Mouse (Mus musculus): ENCODE data around the gene Sh2b1.

The Sh2b1 gene

DNA sequence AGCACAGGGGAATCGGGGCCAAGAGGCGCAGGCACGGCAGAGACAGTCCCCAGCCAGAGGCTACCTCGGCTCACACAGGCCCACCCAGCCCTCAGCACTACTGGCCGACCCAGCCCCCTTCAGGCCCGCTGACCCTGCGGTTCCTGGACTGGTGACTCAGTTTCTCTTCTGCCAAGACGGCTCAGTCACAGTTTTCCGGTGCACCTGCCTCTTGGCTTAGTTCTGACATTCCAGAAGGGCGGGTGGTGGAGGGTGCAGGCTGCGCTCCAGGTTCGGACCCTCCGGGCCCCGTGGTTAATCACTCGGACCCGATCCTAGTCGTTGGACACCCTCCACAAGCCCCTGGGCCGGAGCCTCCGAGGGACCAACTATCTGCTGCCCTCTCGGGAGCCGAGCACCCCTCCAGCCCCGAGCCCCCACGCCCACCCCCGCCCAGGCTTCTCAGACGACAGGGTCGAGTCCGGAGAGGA is 703 bp downstream of the Sh2b1 start:
- DNase-seq (ENCODE audit: low read depth, low spot score) = no peak

DNA sequence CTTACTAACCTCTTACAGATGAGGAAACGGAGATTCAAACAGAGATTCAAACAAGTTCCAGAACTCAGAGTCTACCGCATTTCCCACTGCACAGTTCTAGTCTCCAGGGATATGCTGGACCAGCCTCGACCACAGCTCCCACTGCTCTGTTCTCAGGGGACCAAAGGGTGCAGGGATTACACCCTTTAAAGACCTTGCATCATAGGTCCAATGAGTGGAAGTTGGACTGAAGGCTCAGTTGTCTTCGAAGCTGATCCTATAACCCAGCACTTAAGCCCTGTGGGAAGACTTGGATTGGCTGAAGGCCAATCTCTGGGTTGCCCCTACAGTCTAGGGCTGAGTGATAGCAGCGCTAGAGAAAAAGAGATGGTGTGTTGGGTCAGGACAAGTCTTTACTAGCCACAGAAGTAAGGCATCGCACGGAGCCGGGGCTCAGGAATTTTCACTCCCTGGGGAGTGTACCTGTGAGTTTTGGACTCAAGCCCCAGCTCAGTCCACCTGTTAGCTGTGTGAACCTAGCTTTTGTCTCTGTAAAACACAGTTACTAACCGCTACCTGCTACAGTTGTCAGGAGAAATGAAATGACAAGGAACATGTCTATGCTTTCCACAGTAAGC is 1.6 kb downstream of the Sh2b1 start:
- no peak for DNase-seq (ENCODE audit: low read depth, low spot score)

DNA sequence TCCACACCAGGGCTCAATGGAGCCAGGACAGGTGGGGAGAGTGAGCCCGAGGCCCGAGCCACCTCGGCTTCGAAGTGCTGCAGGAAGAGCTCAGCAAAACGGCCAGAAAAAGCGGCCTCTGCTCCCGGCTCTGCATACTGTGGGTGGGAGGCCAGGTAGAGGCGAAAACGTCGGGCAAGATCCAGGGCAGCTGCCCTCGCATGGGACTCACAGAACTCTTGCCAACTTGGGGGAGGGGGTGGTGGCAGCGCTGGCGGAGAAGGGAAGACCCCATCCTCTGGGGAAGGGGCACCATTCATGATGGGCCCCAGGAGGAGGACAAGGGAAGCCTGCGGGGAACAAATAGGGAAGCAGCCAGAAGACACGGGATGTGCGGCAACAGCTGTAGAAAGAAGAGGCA is 2.5 kb downstream of the Sh2b1 start:
- DNase-seq (ENCODE audit: low read depth, low spot score) = no peak

DNA sequence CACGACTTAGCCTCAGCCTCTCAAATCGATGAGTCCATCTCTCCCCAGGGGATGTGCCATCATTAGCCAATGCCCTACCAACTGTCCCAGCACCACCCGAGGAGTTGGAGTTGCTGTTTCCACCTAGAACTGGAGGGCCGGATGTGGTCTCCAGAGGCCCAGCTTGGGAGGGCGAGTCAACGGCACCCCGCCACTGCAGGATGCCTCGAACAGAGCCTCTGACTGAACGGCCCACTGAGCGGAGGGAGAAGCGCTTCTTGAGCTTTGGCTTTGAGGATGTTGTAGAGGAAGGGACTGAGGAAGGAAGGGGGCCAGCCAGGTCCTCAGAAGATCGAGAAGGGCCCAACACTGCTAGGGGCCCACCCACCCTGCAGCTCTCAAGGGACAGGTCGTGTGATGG is 2.9 kb downstream of the Sh2b1 start:
- no peak for DNase-seq (ENCODE audit: low read depth, low spot score)

DNA sequence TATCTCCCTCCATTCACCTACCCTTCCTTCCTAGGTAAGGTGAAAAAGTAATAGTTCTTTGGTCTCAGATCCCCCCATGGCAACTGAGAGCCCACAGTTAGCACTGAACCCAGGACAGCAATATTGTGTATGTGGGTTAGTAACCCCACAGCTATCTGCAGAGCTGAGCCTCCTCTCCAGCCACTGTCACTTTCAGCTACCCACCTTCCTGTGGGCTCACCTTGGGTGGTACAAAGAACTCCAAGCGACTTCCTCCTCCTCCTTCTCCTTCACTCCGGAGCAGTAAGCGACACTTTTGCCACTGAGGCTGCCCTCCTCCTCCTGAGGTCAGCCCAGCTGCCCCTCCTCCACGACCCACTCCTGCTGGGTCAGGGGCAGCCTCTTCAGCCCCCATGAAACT is 3.4 kb downstream of the Sh2b1 start:
- DNase-seq (ENCODE audit: low read depth, low spot score) = no peak

DNA sequence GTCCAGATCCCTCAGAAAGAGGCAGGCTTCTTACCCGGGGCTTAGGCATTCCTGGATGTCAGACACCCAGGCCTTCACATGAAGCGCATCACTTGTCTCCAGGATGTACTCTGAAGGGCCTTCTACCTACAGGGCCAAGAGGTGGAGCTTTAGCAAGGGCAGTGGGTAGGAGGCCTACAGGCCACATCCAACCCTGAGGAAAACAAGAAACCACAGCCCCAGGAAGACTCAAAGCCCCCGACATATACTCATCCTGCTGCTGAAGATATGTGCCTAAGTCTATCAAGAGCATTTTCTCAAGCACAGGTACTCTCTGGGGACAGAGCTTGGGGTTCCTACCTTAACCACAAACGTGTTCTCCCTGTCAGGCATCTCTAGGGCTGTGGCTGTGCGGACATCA is 3.9 kb downstream of the Sh2b1 start:
- no peak for DNase-seq (ENCODE audit: low read depth, low spot score)

DNA sequence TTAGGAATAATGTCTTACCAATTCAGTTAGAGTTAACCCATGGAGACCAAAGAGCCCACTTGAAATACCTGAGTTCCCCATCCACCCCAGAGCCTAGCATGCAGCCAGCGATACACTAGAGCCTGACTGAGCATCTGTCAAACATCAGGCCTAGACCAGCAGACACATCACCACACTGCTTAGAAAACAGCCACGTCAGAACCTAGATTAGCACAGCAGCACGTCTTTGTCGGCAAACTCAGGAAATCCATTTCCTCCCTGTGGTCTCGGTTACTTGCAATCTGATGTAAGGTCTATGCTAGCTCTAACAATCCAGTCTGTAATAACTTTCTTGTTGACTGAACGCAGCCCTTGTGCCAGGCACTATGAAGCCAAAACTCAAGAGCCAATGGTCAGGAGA is 5.1 kb downstream of the Sh2b1 start:
- no peak for DNase-seq (ENCODE audit: low read depth, low spot score)

DNA sequence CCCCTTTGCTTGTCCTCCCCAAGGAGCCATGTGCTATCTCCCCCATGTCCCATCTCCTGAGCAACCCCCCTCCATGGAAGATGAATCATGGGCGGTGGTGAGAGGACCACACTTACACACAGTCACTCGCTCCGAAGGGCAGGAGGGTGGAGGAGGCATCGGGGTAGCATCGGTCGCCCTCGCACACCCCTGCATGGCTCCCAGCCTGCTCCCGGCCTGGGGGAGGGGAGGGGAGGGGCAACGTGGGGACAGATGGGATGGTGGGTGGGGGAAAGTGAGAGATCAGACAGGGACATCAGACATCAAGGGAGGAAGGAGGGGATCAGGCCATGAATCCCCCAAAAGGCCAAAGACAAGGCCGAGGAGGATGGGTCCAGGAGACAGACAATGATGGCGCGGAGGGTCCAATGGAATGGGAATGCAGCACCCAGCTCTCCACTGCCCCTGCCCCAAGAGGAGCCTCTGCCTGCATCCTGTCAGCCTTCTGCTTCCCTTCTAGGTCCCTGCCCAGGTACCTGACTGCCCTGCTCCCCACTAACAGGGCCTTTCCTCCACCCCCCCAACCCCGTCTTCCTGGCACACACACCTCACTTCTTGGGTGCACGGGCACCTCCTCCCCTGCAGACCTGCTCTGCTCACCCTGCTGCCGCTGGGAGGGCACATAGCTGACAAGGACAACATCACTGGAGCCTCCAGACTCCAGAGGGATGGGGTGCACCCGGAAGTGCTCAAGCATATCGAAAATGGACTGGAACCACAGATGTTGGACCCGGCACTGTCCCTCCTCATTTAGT is 7.2 kb downstream of the Sh2b1 start:
- no peak for DNase-seq (ENCODE audit: low read depth, low spot score)

DNA sequence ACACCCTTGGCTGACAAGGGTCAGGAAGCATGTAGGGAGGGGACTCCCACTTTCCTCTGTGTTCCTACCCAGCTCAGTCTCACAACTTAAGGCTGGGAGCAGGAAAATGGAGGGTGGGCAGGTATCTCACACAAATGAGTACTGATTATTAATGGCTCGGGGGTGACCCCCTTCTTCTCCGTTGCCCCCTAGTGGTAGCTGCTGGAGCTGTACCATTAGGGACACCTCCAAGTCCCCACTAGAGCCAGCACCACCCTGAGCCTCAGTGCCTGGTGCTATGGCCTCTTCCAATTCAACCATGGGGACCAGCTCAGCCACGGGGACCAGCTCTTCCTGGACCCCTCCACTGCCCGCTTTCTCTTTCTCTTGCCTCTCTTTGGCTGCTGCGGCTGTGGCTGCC is 8.0 kb downstream of the Sh2b1 start:
- DNase-seq (ENCODE audit: low read depth, low spot score) = peak; percentile 38

DNA sequence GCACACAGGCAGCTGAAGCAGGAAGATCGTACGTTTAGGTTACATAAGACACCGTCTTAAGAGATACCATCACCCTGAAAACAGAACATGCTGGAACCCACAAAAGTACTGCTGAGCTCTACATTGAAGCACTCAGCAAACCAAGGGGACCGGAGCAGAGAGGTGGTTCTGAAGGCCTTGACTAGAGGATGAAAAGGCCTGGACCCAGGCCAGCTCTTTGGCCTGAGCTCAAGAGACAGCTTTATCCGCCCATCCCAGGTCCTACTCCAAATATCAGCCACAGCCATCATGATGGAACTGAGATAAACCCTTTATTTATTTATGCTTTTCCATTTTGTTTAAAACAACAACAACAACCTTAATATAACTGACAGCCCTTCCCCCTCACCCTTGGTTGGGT is 8.5 kb downstream of the Sh2b1 start:
- DNase-seq (ENCODE audit: low read depth, low spot score) = peak; percentile 47

DNA sequence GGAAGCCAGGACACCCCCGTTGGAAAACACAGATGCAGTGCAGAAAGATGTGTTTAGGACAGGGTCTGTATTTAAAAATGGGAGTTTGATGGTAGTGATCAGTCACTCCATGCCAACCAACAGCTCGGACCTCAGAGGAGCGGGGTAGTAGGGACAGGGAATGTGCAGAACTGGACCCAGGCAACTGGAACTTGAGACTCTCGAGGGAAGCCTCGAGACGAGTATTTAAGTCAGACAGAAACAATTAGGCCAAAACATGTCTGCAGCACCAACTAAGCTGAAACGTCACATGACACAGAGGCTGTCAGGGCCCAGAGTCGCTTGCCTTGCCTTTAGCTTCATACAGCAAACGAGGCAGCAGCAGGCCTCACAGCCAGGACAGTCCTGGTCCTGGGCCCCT is 9.1 kb downstream of the Sh2b1 start:
- DNase-seq (ENCODE audit: low read depth, low spot score) = peak; percentile 51

DNA sequence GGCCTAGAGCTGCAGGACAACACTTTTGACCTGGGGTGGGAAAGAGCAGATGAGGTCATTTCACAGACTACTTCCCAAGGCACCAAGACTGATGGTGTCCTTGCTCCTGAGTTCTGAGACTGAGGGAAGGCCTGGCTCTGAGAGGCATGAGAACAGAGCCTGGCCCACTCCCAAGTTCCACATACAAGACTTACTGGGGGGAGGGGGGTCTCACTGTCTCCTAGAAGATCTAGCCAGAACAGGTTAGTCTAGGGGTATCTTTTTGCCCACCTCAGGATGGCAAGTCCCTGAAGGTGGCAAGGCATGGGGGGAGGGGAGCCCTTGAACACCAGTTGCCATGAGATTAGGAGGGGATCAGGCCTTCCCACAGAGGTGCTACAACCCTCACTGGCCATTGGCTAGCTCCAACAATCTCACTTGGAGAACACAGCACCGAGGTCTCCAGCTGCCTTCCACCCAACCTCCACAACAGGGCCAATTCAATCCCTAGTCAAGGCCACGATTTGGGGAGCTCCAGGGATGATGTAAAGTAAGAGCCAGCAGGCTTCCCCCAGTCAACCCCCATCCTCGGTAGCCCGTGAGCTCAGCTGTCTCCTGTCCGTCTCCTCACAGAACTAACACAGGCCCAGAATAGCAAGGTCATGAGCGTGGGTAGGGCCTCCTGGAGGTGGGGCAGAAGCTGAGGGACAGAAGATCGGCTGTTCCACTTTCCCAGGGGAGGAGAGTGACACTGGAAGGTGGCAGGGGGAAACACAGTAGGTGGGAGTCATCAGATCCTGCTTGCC is 9.8 kb downstream of the Sh2b1 start:
- DNase-seq (ENCODE audit: low read depth, low spot score) = peak; percentile 95

DNA sequence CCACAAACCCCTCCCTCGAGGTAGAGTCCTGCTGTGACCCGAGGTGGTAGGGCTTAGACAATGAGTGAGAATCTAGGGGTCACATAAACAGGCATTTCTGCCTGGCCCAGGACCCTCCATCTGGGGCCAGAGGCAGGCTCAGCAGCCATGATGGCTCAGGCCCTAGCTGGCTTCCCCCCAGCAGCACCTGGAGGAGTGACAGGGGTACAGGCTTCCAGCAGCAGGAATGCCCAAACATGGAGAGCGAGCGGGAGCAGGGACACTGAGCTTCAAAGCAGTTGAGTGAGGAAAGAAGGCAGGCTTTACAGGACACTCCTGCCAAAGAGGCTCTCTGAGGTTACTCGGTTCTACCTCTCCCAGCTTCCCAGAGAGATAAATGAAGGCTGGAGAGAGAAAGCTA is 10.4 kb downstream of the Sh2b1 start:
- DNase-seq (ENCODE audit: low read depth, low spot score) = peak; percentile 89

DNA sequence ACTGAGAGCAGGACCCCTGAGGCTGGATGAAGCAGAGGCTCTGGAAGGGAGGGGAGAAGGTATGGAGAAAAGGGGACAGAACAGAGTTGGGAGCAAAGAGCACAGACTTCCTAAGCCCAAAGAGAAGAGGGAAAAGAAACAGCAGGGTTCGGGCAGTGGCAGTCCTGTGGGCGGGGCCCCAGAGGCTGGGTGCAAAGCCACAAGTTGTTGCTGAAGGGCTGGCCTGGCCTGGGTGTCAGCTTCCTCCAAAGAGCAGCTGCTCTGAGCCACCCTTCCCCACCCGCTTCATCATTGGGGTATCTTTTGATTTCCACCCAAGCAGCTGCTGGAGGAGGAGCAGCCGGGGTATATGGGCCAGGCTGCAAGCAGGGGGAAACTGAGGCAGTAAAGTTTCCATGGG is 11.1 kb downstream of the Sh2b1 start:
- peak; percentile 86 for DNase-seq (ENCODE audit: low read depth, low spot score)

DNA sequence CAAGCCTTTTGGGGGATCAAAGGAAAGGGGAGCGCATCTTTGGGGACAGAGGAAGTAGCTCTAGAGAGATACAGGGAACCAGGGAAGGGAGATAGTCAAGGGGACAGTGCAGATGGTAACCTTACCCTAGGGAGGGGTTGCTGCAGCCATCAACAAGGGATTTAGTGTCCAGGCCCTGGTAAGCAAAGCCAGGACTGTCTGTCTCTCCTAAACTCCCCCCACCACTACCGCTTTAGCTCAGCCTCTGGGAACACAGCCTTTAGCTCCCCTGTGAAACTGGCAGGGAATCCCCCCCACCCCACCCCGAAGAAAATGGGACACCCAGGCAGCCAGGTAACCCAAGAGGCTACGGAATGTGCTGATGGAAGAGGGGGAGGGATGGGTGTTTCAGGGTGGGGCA is 11.7 kb downstream of the Sh2b1 start:
- peak; percentile 90 for DNase-seq (ENCODE audit: low read depth, low spot score)

DNA sequence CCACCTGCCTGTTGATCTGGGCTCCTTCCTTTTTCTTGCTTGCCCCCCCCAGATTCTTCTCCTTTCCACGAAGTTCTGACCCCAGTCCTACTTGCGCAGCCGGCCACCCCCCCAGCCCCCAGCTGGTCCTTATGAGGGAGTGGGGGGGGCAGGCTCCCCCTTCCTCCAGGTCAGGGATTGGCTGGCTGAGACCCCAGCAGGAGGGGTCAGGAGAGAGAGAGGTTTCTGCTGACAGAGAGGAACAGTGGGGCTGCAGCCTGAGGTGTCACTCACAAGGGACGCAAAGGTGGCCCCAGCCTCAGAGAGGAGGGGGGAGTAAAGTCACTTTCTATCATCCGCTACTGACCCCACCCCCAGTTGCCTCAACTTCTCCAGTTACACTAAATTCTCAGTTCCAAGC is 12.2 kb downstream of the Sh2b1 start, which contains the start of gene Atp2a1:
Gene Atp2a1, minus strand, starts transcription at position 105 of the 400 bp plus-strand sequence.
- DNase-seq (ENCODE audit: low read depth, low spot score) = peak; percentile 96

DNA sequence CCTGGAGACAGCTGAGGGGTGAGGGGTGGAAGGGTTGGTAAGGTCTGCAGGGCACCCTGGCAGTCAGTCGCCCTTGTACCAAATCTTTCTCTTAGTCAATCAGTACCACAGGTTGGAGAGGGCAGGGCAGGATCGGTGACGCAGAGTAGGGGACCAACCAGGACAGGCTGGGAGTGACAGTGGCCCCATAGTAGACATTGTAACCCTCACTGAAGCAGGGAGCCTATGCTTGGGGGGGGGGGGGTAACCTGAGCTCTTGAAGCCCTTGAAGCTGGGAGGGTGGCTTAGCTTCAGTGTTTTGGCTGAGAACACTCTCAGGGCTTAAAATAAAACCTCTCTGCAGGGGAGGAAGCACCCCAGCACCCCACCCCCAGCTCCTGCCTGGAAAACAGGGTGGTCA is 13.6 kb downstream of the Sh2b1 start:
- peak; percentile 89 for DNase-seq (ENCODE audit: low read depth, low spot score)

DNA sequence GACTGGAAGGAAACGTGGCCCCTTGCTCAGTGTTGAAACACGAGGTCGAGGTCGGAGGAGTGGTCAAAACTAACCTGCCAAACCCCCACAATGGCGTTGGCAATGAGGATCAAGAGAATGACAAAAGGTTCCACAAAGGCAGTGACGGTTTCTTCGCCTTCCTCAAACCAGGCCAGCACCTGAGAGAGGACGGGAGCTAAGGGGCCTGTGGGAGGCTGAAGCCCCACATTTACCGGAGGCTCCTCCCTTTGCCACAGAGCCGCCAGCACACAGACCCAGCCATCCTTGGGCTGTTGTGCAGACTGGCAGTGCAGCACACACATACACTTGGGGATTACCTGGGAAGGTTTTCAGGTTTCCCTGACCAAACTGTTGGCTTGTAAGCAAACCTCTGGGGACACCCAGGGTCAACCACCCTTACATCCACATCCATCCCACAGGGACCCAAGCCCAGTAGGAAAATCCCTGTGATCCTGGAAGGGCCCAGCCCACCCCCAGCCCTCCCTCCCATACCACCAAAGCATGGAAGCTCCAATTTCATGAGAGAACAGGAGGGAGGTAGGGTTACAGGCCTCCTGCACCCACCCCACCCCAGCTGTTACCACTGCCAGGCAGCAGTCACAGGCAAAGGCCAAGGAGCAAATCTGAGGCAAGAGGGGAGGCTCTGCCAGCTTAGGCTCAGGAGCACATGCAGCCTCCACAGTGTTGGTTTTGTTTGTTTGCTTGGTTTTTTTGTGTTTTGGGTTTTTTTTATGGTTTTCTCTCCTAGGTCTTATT is 14.4 kb downstream of the Sh2b1 start:
- peak; percentile 73 for DNase-seq (ENCODE audit: low read depth, low spot score)

DNA sequence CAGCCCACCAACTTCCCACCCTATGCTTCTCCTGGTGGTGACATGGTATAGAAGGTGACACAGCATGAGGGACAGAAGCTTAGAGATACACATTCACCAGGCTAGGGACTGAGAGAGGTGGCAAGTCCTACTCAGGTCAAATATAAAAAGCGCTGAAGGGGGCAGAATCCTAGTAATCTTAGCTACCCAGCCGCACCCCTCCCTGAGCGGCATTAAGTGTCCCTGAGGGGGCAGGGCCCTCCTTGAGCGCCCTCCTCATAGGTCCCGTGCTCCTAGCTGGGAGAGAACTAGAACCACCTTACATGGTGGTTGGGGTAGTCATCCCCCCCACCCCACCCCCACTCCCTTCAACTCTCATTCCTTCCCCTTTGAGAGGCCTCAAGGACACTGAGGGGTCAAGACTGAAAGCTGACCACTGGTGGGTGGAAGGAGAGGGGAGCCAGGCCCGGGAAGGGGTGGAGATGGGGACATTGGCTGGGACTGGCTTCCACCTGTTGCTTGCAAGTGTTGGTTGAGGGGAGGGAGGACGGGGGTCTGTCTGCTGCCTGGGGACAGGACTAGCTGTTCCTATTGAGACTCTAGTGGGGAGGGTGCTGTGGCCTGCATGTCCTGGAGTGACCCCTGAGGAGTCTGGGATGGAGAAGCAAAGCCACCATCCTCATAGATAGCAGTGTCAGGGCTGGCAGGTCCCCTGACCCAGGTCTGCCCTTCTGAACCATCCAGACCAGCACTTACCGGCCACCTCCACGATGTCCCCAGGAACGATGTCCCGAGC is 16.2 kb downstream of the Sh2b1 start:
- DNase-seq (ENCODE audit: low read depth, low spot score) = peak; percentile 95

DNA sequence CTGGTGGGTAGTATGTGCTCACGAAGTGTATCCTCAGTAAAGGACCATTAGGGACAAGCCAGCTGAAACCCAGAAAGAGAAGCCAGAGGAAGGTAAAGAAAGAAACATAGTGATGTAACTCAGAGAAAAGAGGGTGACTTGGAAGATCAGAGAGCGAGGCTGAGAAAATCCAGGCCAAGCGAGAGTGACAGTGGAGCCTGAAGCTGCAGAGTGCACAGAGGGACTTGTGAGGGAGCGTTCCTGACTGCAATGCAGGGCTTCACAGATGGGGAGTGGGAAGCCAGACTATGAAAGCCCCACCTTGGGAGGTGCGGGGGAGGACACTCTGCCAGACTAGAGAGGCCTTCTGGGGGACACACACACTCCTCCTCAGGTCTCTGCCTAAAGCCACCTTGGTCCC is 17.0 kb downstream of the Sh2b1 start:
- DNase-seq (ENCODE audit: low read depth, low spot score) = no peak
